Mouse (Mus musculus) thymus, postnatal 4 days (tissue): ENCODE data around the gene Cst10.

Source experiments
- DNase-seq: peaks from one replicate; pipeline ENCODE4 v3.0.0; 2021

Cst10 gene

GRCm38 (mm10) chr2:149404757-149405156 is at the start of gene Cst10:
Gene Cst10, plus strand, starts transcription at chr2:149405057.
- DNase-seq, result no peak

DNA sequence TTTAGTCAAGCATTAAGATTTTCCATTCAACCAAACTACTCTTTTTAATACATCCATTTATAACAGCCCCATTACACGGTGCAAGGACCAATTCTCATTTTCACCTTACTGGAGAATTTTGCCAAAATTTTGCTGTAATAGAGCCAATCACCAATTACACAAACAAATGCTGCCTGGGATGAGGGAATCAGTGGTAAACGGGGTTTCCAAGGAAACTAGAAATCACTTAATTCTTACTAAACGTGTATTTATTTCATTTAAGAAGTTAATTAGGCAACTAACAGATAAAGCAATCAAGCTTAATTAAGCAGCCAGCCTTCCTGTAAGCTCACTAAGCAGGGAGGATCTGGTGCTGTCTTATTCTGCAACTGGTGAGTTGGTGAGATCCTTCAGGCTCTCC is 11.9 kb upstream of the Cst10 start:
- DNase-seq, result no peak

DNA sequence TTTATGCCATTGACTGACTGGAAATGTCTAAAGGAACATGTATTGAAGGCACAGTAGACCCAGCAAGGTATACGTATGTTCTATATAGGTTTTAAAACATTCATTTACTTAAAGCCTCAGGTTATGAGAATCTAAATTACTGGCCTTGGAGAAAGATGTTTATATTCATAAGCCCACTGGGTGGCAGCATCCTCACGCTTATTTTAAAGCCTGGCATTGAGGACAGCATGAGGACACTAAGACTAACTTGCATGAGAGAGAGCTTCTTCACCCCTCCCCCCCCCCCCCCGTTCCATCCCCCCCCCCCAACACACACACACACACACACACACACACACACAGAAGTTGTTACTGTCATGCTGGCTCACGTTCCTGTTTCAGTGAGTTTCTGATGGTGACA is 17.7 kb downstream of the Cst10 start:
- DNase-seq, result no peak
